Mouse (Mus musculus) limb, embryonic 12.5 days (tissue): ENCODE results near the gene Tnp1. TPM values are rescaled to one million over a fixed set of nuclear protein-coding genes. Genes with fewer than 3 reads are reported as not detected.

Experiments
- ATAC-seq: fragments of 200-750 bp; cut with Nextera tagmentation; 2 replicates; pipeline ENCODE4 v1.8.0; 2017; ENCODE audit warnings: low read depth, moderate TSS enrichment; ENCODE audit not compliant: insufficient number of reproducible peaks, insufficient read depth, low FRiP score, low TSS enrichment
- H3K27ac ChIP-seq: fragments of 300-500 bp; sonication (generic); 2 replicates; pipeline ENCODE4 v1.5.1; 2016; ENCODE audit warnings: mild to moderate bottlenecking, moderate library complexity
- H3K27me3 ChIP-seq: fragments of 300-500 bp; sonication (generic); 2 replicates; pipeline ENCODE4 v1.6.1; 2016; ENCODE audit warnings: mild to moderate bottlenecking, moderate library complexity
- H3K36me3 ChIP-seq: fragments of 300-500 bp; sonication (generic); 2 replicates; pipeline ENCODE4 v1.6.1; 2016; ENCODE audit warnings: mild to moderate bottlenecking, moderate library complexity
- H3K4me1 ChIP-seq: fragments of 300-500 bp; sonication (generic); replicated peaks from 2 replicates; pipeline ENCODE4 v1.6.1; 2016
- H3K4me2 ChIP-seq: fragments of 300-500 bp; sonication (generic); 2 replicates; pipeline ENCODE4 v1.6.1; 2016; ENCODE audit warnings: mild to moderate bottlenecking, moderate library complexity
- H3K4me3 ChIP-seq: fragments of 300-500 bp; sonication (generic); replicated peaks from 2 replicates; pipeline ENCODE4 v1.5.1; 2016; ENCODE audit warnings: mild to moderate bottlenecking
- H3K9ac ChIP-seq: fragments of 300-500 bp; sonication (generic); replicated peaks from 2 replicates; pipeline ENCODE4 v1.6.1; 2016; ENCODE audit warnings: mild to moderate bottlenecking, moderate library complexity
- H3K9me3 ChIP-seq: fragments of 300-500 bp; sonication (generic); 2 replicates; pipeline ENCODE4 v1.6.1; 2016; ENCODE audit warnings: mild to moderate bottlenecking, moderate library complexity
- WGBS: fragments of 180-500 bp; shearing (Covaris S2); methylation state at CpG from one replicate; pipeline ENCODE4 v1.1.7; 2016; 5-methylcytosine and 5-hydroxymethylcytosine counted together
- polyA plus RNA-seq: library from polyadenylated mRNA; unstranded; fragments of >200 nt; fragmentation: Nextera tagmentation; extraction: Ambion mirVana; gene quantifications from 2 replicates; pipeline ENCODE4 v1.2.1, GENCODE M21; 2016

Tnp1 gene
- polyA plus RNA-seq, 1 experiment from 2014 or later = not detected

GRCm38 (mm10) chr1:72969113-72969812, 46.4 kb downstream of the Tnp1 start:
- peaks cover 15% of the 10 kb centered on the region for H3K4me1 ChIP-seq
- no peak overlapping the region for H3K4me3 ChIP-seq
- no peaks in the 10 kb centered on the region for H3K9me3 ChIP-seq
- peak overlapping the region; percentile 47; the same call in 1 of the 2 replicates for H3K27ac ChIP-seq
- no peaks in the 10 kb centered on the region for H3K27me3 ChIP-seq
- H3K4me2 ChIP-seq = no peak overlapping the region; the same call in 1 of the 2 replicates
- H3K36me3 ChIP-seq = no peaks in the 10 kb centered on the region
- WGBS = 11% methylated on average over 10 of the region's 10 CpGs
- peak; percentile 77 for ATAC-seq
- H3K9ac ChIP-seq = 0 out of 2 replicates have a peak overlapping the region, but pooled peaks have one; percentile 12

DNA sequence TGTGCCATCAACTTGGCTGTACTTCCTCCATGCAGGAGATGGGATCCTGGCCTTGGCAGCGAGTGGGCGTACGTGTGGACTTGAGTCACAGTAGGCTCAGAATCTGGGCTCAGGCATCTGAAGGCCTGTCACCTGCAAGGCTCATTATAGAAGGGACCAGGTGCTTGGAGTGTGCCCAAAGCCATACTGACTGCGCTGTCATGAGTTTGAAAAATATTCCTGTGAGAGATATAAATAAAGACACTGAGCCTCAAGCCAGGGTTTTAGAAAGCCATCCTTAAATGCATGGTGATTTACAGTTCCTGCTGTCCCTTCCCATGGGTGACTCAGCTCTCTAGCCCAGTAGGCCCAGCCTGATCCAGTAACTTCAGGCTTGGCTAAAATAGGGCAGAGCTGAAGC, 49.3 kb downstream of the Tnp1 start:
- no peak for ATAC-seq
- WGBS = 90% methylated on average over 4 of the region's 4 CpGs

More for the DNA sequence above, 49.3 kb downstream of the Tnp1 start:
- Histone ChIP-seq H3K9me3 (no peaks in the 10 kb centered on the region), H3K4me3 (no peak overlapping the region), H3K9ac (no peak overlapping the region), H3K4me1 (peaks cover 24% of the 10 kb centered on the region), H3K4me2 (no peak overlapping the region), H3K36me3 (no peaks in the 10 kb centered on the region), H3K27ac (no peak overlapping the region), H3K27me3 (no peaks in the 10 kb centered on the region)

Other genes starting within 250 kb of the Tnp1 start
- gene Igfbp2, start 191.4 kb downstream of the Tnp1 start, polyA plus RNA-seq = 319 and 323 TPM in 2 replicates
- 80.3 and 98.0 TPM in 2 replicates for gene Igfbp5, start 141.0 kb downstream of the Tnp1 start, polyA plus RNA-seq